Mouse (Mus musculus) limb, embryonic 13.5 days (tissue): ENCODE measurements around the gene Rnf39. TPM values are rescaled to one million over a fixed set of nuclear protein-coding genes. Genes with fewer than 3 reads are reported as not detected.
A peak's percentile ranks its signal among the peaks of the same experiment; 100 is the strongest.
"Not testable (repeated sequence)": the region's sequence is repeated elsewhere in the genome, so short reads cannot be mapped to it uniquely, and the experiment has no call there.

Experiments
- ATAC-seq: fragments of 200-750 bp; cut with Nextera tagmentation; 2 replicates; pipeline ENCODE4 v1.8.0; 2017; ENCODE audit warnings: low read depth, moderate number of reproducible peaks, moderate TSS enrichment; ENCODE audit not compliant: low FRiP score
- H3K27ac ChIP-seq: fragments of 300-500 bp; sonication (generic); 2 replicates; pipeline ENCODE4 v1.5.1; 2015; ENCODE audit warnings: inconsistent platforms, mild to moderate bottlenecking, moderate library complexity
- H3K27me3 ChIP-seq: fragments of 300-500 bp; sonication (generic); 2 replicates; pipeline ENCODE4 v1.6.1; 2015; ENCODE audit warnings: mild to moderate bottlenecking, inconsistent platforms
- H3K36me3 ChIP-seq: fragments of 300-500 bp; sonication (generic); 2 replicates; pipeline ENCODE4 v1.6.1; 2015; ENCODE audit warnings: inconsistent platforms, mild to moderate bottlenecking, moderate library complexity
- H3K4me1 ChIP-seq: fragments of 300-500 bp; sonication (generic); 2 replicates; pipeline ENCODE4 v1.6.1; 2015; ENCODE audit warnings: inconsistent platforms
- H3K4me2 ChIP-seq: fragments of 300-500 bp; sonication (generic); replicated peaks from 2 replicates; pipeline ENCODE4 v1.6.1; 2015; ENCODE audit warnings: inconsistent platforms, mild to moderate bottlenecking, moderate library complexity
- H3K4me3 ChIP-seq: fragments of 300-500 bp; sonication (generic); 2 replicates; pipeline ENCODE4 v1.5.1; 2015; ENCODE audit warnings: moderate library complexity, mild to moderate bottlenecking, inconsistent platforms
- H3K9ac ChIP-seq: fragments of 300-500 bp; sonication (generic); 2 replicates; pipeline ENCODE4 v1.6.1; 2015; ENCODE audit warnings: mild to moderate bottlenecking, inconsistent platforms
- H3K9me3 ChIP-seq: fragments of 300-500 bp; sonication (generic); 2 replicates; pipeline ENCODE4 v1.6.1; 2016; ENCODE audit warnings: inconsistent platforms
- WGBS: fragments of 180-500 bp; shearing (Covaris S2); methylation state at CpG from one replicate; pipeline ENCODE4 v1.1.7; 2015; 5-methylcytosine and 5-hydroxymethylcytosine counted together
- polyA plus RNA-seq: library from polyadenylated mRNA; unstranded; fragments of >200 nt; fragmentation: Nextera tagmentation; extraction: Ambion mirVana; gene quantifications from 2 replicates; pipeline ENCODE4 v1.2.1, GENCODE M21; 2015

The Rnf39 gene
- polyA plus RNA-seq, 1 experiment from 2014 or later, result 1.5 TPM

GRCm38 (mm10) chr17:36970316-36970890, 27.7 kb downstream of the Rnf39 start:
- H3K4me2 ChIP-seq, result no peak overlapping the region
- no peaks in the 10 kb centered on the region for H3K27me3 ChIP-seq
- no peak overlapping the region for H3K4me3 ChIP-seq
- H3K27ac ChIP-seq, result no peak overlapping the region
- no peak overlapping the region for H3K9ac ChIP-seq
- no peaks in the 10 kb centered on the region for H3K4me1 ChIP-seq
- 84% methylated on average over 14 of the region's 14 CpGs for WGBS
- no peaks in the 10 kb centered on the region for H3K9me3 ChIP-seq
- no peak for ATAC-seq
- H3K36me3 ChIP-seq, result no peaks in the 10 kb centered on the region

DNA sequence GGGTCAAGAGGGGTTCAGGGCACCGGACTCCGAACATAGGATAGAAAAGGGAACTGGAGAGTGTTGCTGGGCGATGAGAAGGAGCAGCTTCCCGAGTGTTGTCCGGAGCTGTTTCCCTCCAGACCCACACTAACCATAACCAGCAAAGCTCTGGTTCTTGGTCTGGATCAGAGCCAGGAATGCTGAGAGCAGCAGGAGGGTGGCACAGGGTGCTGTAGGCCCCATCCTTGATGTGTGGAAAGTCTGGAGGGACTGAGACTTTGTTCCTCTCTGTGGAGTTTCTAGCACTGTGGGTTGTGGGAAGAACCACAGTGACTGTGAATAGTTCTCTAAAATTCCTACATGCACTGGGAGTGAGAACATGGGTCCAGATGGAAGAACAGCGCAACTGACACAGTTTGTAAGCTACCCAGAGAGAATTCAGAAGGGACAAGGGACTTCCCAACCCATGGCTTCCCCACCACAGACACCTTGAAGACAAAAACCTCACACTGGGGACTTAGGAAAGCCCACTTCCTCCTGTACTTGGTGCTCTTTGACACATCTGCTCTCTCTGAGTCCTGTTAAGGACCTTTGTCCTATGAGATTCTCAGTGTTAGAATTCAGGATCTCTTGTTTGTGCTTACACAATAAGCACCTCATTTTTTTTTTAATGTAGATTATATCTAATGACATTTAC, 28.6 kb downstream of the Rnf39 start:
- Histone ChIP-seq H3K27ac (no peak overlapping the region), H3K4me2 (no peak overlapping the region), H3K4me3 (no peak overlapping the region), H3K9me3 (no peaks in the 10 kb centered on the region), H3K36me3 (no peaks in the 10 kb centered on the region), H3K27me3 (no peaks in the 10 kb centered on the region), H3K4me1 (no peaks in the 10 kb centered on the region), H3K9ac (no peak overlapping the region)
- 91% methylated on average over 6 of the region's 6 CpGs for WGBS
- no peak for ATAC-seq

GRCm38 (mm10) chr17:36972791-36973190, 30.1 kb downstream of the Rnf39 start:
- H3K27ac ChIP-seq, result no peak overlapping the region
- no peak overlapping the region for H3K4me2 ChIP-seq
- H3K9me3 ChIP-seq, result no peaks in the 10 kb centered on the region
- H3K4me3 ChIP-seq, result no peak overlapping the region
- H3K27me3 ChIP-seq, result no peaks in the 10 kb centered on the region
- ATAC-seq, result no peak
- no peaks in the 10 kb centered on the region for H3K36me3 ChIP-seq
- H3K9ac ChIP-seq, result no peak overlapping the region
- no peaks in the 10 kb centered on the region for H3K4me1 ChIP-seq
- WGBS, result 88% methylated on average over 3 of the region's 3 CpGs

- 63% methylated on average over 8 of the region's 8 CpGs for WGBS
- ATAC-seq, result no peak
- Histone ChIP-seq H3K9me3 (no peaks in the 10 kb centered on the region), H3K4me3 (no peak overlapping the region), H3K4me2 (no peak overlapping the region), H3K4me1 (no peaks in the 10 kb centered on the region), H3K9ac (no peak overlapping the region), H3K27ac (no peak overlapping the region), H3K27me3 (no peaks in the 10 kb centered on the region), H3K36me3 (no peaks in the 10 kb centered on the region)
These were observed 30.6 kb downstream of the Rnf39 start for GRCm38 (mm10) chr17:36973271-36973787.

DNA sequence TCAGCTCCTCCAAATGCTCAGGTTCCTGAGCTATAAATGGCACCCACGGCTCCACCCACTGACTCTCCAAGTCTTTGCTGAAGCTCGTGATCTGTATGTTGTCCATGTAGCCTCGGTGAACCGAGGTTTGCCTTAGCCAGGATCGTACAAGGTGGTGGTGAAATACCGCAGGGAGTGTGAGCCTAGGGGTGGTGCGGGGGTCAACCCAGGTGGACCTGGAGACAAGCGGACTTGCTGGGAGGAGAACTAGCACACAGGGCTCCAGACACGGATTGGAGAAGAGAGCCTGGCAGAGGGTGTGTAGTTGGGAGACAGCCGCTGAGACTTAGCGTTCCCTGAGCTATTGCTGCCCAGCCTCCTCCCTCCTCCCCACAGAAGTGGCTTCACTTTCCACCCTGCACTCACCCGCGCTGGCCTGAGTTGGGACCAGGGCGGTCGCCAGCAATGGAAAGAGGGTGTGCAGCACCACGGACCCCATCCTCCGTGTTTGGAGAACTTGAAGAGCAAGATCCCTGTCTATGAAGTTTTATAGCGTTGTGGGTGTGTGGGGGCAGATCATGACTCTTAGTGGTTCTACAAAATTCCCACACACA, 38.6 kb downstream of the Rnf39 start, which contains the start of gene 2410137M14Rik:
2410137M14Rik (minus strand) TSS at position 17 of the 593 bp plus-strand sequence.
- Histone ChIP-seq H3K9ac (no peak within 1 kb of the TSS), H3K4me1 (peaks cover 26% of the 10 kb centered on the region), H3K4me2 (peak within 1 kb of the TSS; percentile 50), H3K27ac (no peak within 1 kb of the TSS), H3K9me3 (no peaks in the 10 kb centered on the region), H3K27me3 (peaks cover 6% of the 10 kb centered on the region), H3K36me3 (no peaks in the 10 kb centered on the region), H3K4me3 (0 out of 2 replicates have a peak within 1 kb of the TSS, but pooled peaks have one; percentile 4)
- peak; percentile 19; the same call in 1 of the 2 replicates for ATAC-seq
- 13% methylated on average over 18 of the region's 18 CpGs for WGBS

DNA sequence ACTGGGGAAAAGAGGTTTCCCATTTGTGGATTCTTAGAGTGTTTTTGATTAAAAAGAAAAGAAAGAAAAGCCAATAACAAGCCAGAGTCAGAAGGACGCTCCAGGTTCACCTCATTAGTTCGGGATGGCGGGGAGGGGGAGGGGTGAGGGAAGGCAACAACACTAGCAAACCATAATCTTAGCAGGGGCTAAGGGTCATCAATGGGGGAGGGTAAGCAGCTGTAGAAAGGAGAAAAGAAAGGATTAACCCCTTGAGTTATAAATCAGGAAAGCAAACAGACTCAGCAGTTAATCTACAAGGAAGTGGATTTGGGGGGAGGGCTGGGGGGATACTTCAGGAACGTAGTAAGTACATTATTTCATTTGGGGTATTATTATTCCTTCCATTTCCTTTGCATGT, 39.1 kb downstream of the Rnf39 start:
- 3% methylated on average over 4 of the region's 4 CpGs for WGBS
- ATAC-seq, result peak; percentile 15; the same call in 1 of the 2 replicates
- H3K27me3 ChIP-seq, result peaks cover 12% of the 10 kb centered on the region
- H3K36me3 ChIP-seq, result no peaks in the 10 kb centered on the region
- peaks cover 26% of the 10 kb centered on the region for H3K4me1 ChIP-seq
- H3K9me3 ChIP-seq, result no peaks in the 10 kb centered on the region
- H3K4me3 ChIP-seq, result 0 out of 2 replicates have a peak overlapping the region, but pooled peaks have one; percentile 4
- peak overlapping the region; percentile 50 for H3K4me2 ChIP-seq
- H3K27ac ChIP-seq, result no peak overlapping the region
- H3K9ac ChIP-seq, result no peak overlapping the region

DNA sequence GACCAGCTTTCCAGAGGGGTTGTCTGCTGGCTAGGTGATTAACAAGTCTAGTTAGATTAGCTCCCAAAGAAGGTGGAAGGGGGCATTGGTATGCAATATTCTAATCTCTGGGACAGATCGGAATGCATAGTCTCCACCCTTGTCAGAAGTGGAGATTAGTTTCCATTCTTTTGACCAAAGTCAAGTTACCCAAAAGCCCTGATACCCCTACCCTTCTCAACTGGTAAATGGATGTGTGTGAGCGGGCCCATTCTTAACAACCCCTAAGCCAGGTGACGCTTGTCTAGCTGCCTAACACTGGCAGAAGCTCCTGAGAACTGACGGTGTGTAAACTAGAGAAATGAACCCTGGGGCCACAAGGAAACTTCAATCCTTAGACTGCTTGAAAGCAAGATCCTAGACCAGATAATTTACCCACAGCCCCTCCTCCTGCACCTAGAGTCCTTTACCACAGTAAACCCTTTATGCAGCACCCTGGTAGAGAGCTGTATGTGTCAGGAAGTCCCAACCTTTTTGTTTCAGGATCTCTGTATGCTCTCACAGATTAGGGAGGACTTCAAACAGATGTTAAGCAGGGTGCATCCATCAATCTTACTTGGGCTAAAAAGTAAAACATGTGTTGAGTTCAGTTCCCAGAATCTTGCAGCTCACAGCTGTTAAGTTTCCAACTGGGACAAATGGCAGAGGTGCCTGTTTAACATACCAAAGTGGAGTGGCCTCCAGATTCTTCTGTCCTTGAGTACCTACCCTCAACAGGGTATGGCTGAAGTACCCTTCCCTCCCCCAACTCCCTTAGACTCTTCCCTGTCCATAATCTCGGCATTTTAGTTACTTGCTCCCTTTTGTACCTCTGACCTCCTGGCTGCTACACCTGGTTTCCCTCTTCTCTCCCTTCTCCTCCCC, 39.8 kb downstream of the Rnf39 start:
- ATAC-seq, result no peak
- WGBS, result 29% methylated on average over 5 of the region's 5 CpGs
- Histone ChIP-seq H3K4me3 (no peak overlapping the region), H3K4me2 (no peak overlapping the region), H3K27ac (no peak overlapping the region), H3K4me1 (peaks cover 26% of the 10 kb centered on the region), H3K9me3 (no peaks in the 10 kb centered on the region), H3K9ac (no peak overlapping the region), H3K36me3 (no peaks in the 10 kb centered on the region), H3K27me3 (peaks cover 18% of the 10 kb centered on the region)

GRCm38 (mm10) chr17:36988475-36988874, 45.8 kb downstream of the Rnf39 start:
- peaks cover 37% of the 10 kb centered on the region for H3K27me3 ChIP-seq
- H3K9ac ChIP-seq, result no peak overlapping the region; the same call in 1 of the 2 replicates
- ATAC-seq, result no peak
- H3K27ac ChIP-seq, result no peak overlapping the region
- 0 out of 2 replicates have a peak, but pooled peaks cover 7% of the 10 kb centered on the region for H3K4me1 ChIP-seq
- peak overlapping the region; percentile 49 for H3K4me2 ChIP-seq
- H3K4me3 ChIP-seq, result peak overlapping the region; percentile 25
- no peaks in the 10 kb centered on the region for H3K36me3 ChIP-seq
- WGBS, result 5% methylated on average over 24 of the region's 24 CpGs
- H3K9me3 ChIP-seq, result no peaks in the 10 kb centered on the region

DNA sequence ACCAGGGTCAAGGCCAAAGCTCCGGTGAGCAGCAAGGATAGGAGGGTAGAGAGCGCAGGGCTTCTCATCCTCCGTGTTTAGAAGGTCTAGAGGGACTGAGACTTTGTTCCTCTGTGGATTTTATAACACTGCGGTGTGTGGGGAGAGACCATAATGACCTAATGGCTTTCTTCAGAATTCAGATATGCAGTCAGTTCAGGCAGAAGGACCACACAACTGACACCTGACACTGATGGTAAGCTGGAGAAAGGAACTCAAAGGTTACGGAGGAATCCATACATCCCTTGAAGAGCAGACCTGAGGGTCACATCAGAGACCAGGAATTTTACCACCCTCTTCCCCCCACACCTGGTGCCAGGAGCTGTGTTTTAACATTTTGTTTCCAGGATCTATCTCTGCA, 46.7 kb downstream of the Rnf39 start, which contains the start of gene H2-M5:
H2-M5 (minus strand) TSS at position 101 of the 400 bp plus-strand sequence.
- peak within 1 kb of the TSS; percentile 49 for H3K4me2 ChIP-seq
- H3K9ac ChIP-seq, result no peak within 1 kb of the TSS; the same call in 1 of the 2 replicates
- H3K4me1 ChIP-seq, result 0 out of 2 replicates have a peak, but pooled peaks cover 7% of the 10 kb centered on the region
- H3K4me3 ChIP-seq, result peak within 1 kb of the TSS; percentile 25
- H3K36me3 ChIP-seq, result no peaks in the 10 kb centered on the region
- ATAC-seq, result no peak
- 27% methylated on average over 5 of the region's 5 CpGs for WGBS
- H3K27ac ChIP-seq, result no peak within 1 kb of the TSS
- no peaks in the 10 kb centered on the region for H3K9me3 ChIP-seq
- H3K27me3 ChIP-seq, result peaks cover 37% of the 10 kb centered on the region

GRCm38 (mm10) chr17:36990630-36991029, 47.9 kb downstream of the Rnf39 start:
- not testable (repeated sequence) for H3K9me3 ChIP-seq, H3K27ac ChIP-seq

GRCm38 (mm10) chr17:36992336-36993104, 49.8 kb downstream of the Rnf39 start:
- ATAC-seq, result no peak
- no peak overlapping the region for H3K9ac ChIP-seq
- H3K36me3 ChIP-seq, result no peaks in the 10 kb centered on the region
- 58% methylated on average over 3 of the region's 3 CpGs for WGBS
- no peak overlapping the region for H3K27ac ChIP-seq
- no peak overlapping the region for H3K4me3 ChIP-seq
- peaks cover 25% of the 10 kb centered on the region for H3K27me3 ChIP-seq
- H3K4me2 ChIP-seq, result no peak overlapping the region
- H3K9me3 ChIP-seq, result no peaks in the 10 kb centered on the region
- H3K4me1 ChIP-seq, result 0 out of 2 replicates have a peak, but pooled peaks cover 7% of the 10 kb centered on the region

More at GRCm38 (mm10) chr17:36990630-36991029, 47.9 kb downstream of the Rnf39 start:
- not testable (repeated sequence) for H3K9ac ChIP-seq, H3K4me1 ChIP-seq, ATAC-seq, H3K4me2 ChIP-seq, H3K36me3 ChIP-seq, H3K4me3 ChIP-seq
- 88% methylated on average over 6 of the region's 6 CpGs for WGBS
- H3K27me3 ChIP-seq, result peaks cover 37% of the 10 kb centered on the region
